Mouse (Mus musculus): ENCODE data around the gene Vax2.
A peak's percentile ranks its signal among the peaks of the same experiment; 100 is the strongest.

The Vax2 gene

GRCm38 (mm10) chr6:83762880-83763431 is 51.9 kb downstream of the Vax2 start:
- DNase-seq (ENCODE audit: low spot score in 2 of 2), result peak in 1 of 2 experiments; percentile 23

- no peak for DNase-seq (ENCODE audit: low spot score in 2 of 2)
Measured at GRCm38 (mm10) chr6:83766982-83767381, 55.9 kb downstream of the Vax2 start.

- DNase-seq (ENCODE audit: low spot score in 2 of 2), result no peak
Measured at GRCm38 (mm10) chr6:83768485-83768884, 57.4 kb downstream of the Vax2 start.

GRCm38 (mm10) chr6:83774126-83774525 is 63.1 kb downstream of the Vax2 start:
- DNase-seq (ENCODE audit: low spot score in 2 of 2), result no peak

- no peak for DNase-seq (ENCODE audit: low spot score in 2 of 2)
Measured at GRCm38 (mm10) chr6:83774781-83775563, 63.9 kb downstream of the Vax2 start.

- DNase-seq (ENCODE audit: low spot score in 2 of 2), result peak; percentile 82 to 89
Measured at GRCm38 (mm10) chr6:83775638-83776293, 64.7 kb downstream of the Vax2 start, which contains the start of gene Tex261. Gene Tex261 (minus strand): TSS chr6:83775813.

GRCm38 (mm10) chr6:83778306-83778705 is 67.2 kb downstream of the Vax2 start:
- no peak for DNase-seq (ENCODE audit: low spot score in 2 of 2)

- peak; percentile 52 to 56 for DNase-seq (ENCODE audit: low spot score in 2 of 2)
Measured at GRCm38 (mm10) chr6:83779026-83779425, 68.0 kb downstream of the Vax2 start.

GRCm38 (mm10) chr6:83786426-83786825 is 75.4 kb downstream of the Vax2 start:
- DNase-seq (ENCODE audit: low spot score in 2 of 2), result peak; percentile 66 to 81
